Mouse (Mus musculus): Measurements from ENCODE around the gene Serpina10. TPM values are rescaled to one million over a fixed set of nuclear protein-coding genes. Genes with fewer than 3 reads are reported as not detected.

Serpina10 gene
- total and polyA plus RNA-seq, 3 experiments, result not detected

DNA sequence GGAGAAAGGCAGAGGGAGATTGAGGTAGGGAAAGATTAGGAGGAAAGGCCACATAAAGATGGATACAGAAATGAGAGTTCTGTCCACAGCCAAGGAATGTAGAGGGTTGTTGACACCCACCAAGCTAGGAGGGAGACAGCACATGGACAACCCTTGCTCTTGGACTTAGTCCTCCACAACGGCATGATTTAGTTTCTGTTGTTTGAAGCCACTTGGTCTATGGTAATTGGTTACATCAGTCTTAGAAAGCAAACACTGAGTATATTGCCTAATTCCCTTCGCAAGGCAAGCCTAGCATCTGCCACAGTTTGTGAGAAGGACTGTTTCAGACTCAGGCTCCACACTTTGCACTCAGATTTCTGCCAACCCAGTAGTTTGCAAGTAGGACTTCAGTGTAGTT is 4.6 kb upstream of the Serpina10 start:
- Histone ChIP-seq H3K9me3 (replicated peaks; ENCODE audit: low read length) (no peaks in the 10 kb centered on the region), H3K79me2 (replicated peaks; ENCODE audit: control insufficient read depth, extremely low read depth, insufficient read depth, poor library complexity, severe bottlenecking) (no peaks in the 10 kb centered on the region), H3K27me3 (replicated peaks) (peaks cover 36% of the 10 kb centered on the region), H3K9ac (ENCODE audit: insufficient read depth, low read depth) (no peak overlapping the region), H3K4me1 (ENCODE audit: control insufficient read depth in 1 of 2, insufficient read depth in 2 of 2) (no peaks in the 10 kb centered on the region), H3K27ac (ENCODE audit: insufficient read depth, low read depth) (no peak overlapping the region), H3K36me3 (replicated peaks in 1 of 2; ENCODE audit: control insufficient read depth in 1 of 2, insufficient read depth in 1 of 2, low read length in 1 of 2) (no peaks in the 10 kb centered on the region), H3K4me3 (replicated peaks in 1 of 3; ENCODE audit: low read depth in 2 of 3, low read length in 2 of 3, poor library complexity in 1 of 3) (no peak overlapping the region), H3K4me2 (ENCODE audit: insufficient read depth, low read depth, poor library complexity, severe bottlenecking) (no peak overlapping the region)
- in situ Hi-C loops (cut with MboI; ENCODE audit: low pct_ligation_motif_present, low pct_unique_long_range_greater_than_20kb, low sequenced_read_pairs), result loop anchor here (25.0 kb wide), 1 partner anchor 124 kb away; no protein-coding TSS in a partner anchor
- dilution Hi-C loops (cut with MboI; ENCODE audit: extremely low pct_ligation_motif_present, extremely low pct_unique_long_range_greater_than_20kb, low sequenced_read_pairs), result no loop called here
- TF ChIP-seq UBTF (IDR thresholded peaks at IDR 0.05; ENCODE audit: low read depth, low read length) (no peak), ZNF384 (IDR thresholded peaks at IDR 0.05; ENCODE audit: low read depth, low read length) (no peak), NELFE (IDR thresholded peaks at IDR 0.05; ENCODE audit: low read depth, low read length) (no peak), POLR2AphosphoS2 (IDR thresholded peaks at IDR 0.05; ENCODE audit: low read depth, low read length) (no peak), E2F4 (IDR thresholded peaks at IDR 0.05; ENCODE audit: insufficient replicate concordance, low read depth, low read length) (no peak)
- no peak for DNase-seq (ENCODE audit: extremely low read depth)

DNA sequence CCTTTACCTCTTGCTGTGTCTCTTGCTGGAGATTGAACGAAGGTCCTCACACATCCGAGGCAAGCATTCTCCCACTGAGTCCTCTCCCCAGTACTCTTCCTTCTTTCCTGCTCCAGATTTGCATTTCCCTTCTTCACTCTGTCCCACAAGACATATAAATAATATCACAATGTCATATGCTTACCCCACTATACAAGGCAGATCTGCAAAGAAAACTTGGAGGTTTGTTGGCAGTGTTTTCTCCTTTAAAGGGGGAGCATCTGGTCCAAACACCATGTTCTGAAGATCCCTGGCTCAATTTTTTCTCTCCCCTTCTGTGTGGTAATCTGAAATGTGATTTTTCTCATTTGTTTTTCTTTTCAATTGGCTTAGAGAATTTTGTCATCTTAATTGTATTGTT is 3.2 kb upstream of the Serpina10 start:
- Histone ChIP-seq H3K27ac (ENCODE audit: insufficient read depth, low read depth) (no peak overlapping the region), H3K9ac (ENCODE audit: insufficient read depth, low read depth) (no peak overlapping the region), H3K36me3 (replicated peaks in 1 of 2; ENCODE audit: control insufficient read depth in 1 of 2, insufficient read depth in 1 of 2, low read length in 1 of 2) (no peaks in the 10 kb centered on the region), H3K4me2 (ENCODE audit: insufficient read depth, low read depth, poor library complexity, severe bottlenecking) (no peak overlapping the region), H3K4me3 (replicated peaks in 1 of 3; ENCODE audit: low read depth in 2 of 3, low read length in 2 of 3, poor library complexity in 1 of 3) (no peak overlapping the region), H3K9me3 (replicated peaks; ENCODE audit: low read length) (no peaks in the 10 kb centered on the region), H3K4me1 (ENCODE audit: control insufficient read depth in 1 of 2, insufficient read depth in 2 of 2) (no peaks in the 10 kb centered on the region), H3K27me3 (replicated peaks) (peaks cover 48% of the 10 kb centered on the region), H3K79me2 (replicated peaks; ENCODE audit: control insufficient read depth, extremely low read depth, insufficient read depth, poor library complexity, severe bottlenecking) (no peaks in the 10 kb centered on the region)
- dilution Hi-C loops (cut with MboI; ENCODE audit: extremely low pct_ligation_motif_present, extremely low pct_unique_long_range_greater_than_20kb, low sequenced_read_pairs) (no loop called here), in situ Hi-C loops (cut with MboI; ENCODE audit: low pct_ligation_motif_present, low pct_unique_long_range_greater_than_20kb, low sequenced_read_pairs) (loop anchor here (25.0 kb wide), 1 partner anchor 122 kb away; no protein-coding TSS in a partner anchor)
- no peak for DNase-seq (ENCODE audit: extremely low read depth)
- TF ChIP-seq POLR2A (IDR thresholded peaks at IDR 0.05; ENCODE audit: low read depth, low read length) (no peak), CHD1 (IDR thresholded peaks at IDR 0.05; ENCODE audit: low read depth, low read length) (no peak), ZC3H11A (IDR thresholded peaks at IDR 0.05; ENCODE audit: low read depth, low read length) (no peak), SMC3 (IDR thresholded peaks at IDR 0.05; ENCODE audit: low read depth, low read length) (no peak), MEF2A (IDR thresholded peaks at IDR 0.05; ENCODE audit: borderline replicate concordance, low read depth, low read length) (no peak), SIN3A (IDR thresholded peaks at IDR 0.05; ENCODE audit: low read length) (no peak), KAT2A (IDR thresholded peaks at IDR 0.05; ENCODE audit: insufficient replicate concordance, low read length) (no peak), ZKSCAN1 (IDR thresholded peaks at IDR 0.05; ENCODE audit: borderline replicate concordance, low read depth, low read length) (no peak), USF2 (conservative IDR thresholded peaks at IDR 0.05; ENCODE audit: low read depth, low read length) (no peak), CHD2 (IDR thresholded peaks at IDR 0.05; ENCODE audit: low read length) (no peak), EP300 (IDR thresholded peaks at IDR 0.05; ENCODE audit: low read length) (no peak), ELF1 (IDR thresholded peaks at IDR 0.05; ENCODE audit: low read depth, low read length) (no peak), MAZ (IDR thresholded peaks at IDR 0.05; ENCODE audit: low read depth, low read length) (no peak), IRF4 (IDR thresholded peaks at IDR 0.05; ENCODE audit: low read depth, low read length) (no peak), UBTF (IDR thresholded peaks at IDR 0.05; ENCODE audit: low read depth, low read length) (no peak), JUN (IDR thresholded peaks at IDR 0.05; ENCODE audit: insufficient read depth, low read depth, low read length) (no peak)

Data from CH12.LX (cell line).